Mouse (Mus musculus) right cerebral cortex, adult 18-20 months (tissue): ENCODE measurements around the gene Gm5105.

Experiments used
- DNase-seq: peaks from one replicate; pipeline ENCODE4 v3.0.0; 2022; ENCODE audit warnings: mixed read lengths

Gm5105 gene

DNA sequence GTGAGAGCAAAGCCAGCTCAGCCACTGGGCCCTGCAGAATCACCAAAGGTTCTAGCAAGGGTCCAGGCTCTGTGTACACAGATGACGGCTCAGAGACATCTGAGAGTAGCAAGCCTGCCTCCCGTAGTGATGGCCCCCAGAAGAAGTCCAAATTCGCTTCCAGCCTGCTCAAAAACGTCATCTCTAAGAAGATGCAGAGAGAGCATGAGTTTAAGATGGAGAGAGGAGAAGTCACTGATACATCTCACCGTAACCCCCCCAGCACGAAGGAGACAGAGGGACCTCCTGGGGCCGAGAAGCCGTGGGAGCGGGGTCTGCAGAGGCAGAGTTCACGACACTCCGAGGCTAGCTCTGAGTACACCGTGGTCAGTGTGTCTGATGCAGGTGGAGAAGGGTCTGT is at the start of gene Gm5105:
Gm5105 (minus strand) TSS at position 101 of the 400 bp plus-strand sequence.
- DNase-seq = no peak

GRCm38 (mm10) chr3:138116871-138117270 is 49.7 kb upstream of the Gm5105 start:
- DNase-seq = no peak

DNA sequence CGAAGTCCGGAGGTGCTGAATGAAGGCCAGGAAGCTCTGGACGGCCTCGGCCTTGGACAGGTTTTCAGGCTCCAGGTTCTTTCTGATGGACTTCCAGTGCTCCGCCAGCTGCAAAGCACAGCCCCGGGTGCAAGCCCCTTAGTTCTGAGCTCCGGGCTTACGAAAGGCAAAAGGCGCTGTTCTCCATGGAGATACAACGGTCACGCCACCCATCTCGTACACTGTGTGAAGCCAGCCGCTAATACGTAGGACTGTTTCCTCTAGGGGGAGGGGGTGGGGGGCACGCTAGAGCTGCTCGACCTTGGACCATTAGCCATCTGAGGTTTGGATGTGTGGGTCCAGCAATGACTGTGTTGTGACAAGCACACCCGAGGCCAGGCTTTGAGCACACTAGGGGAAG is 46.9 kb upstream of the Gm5105 start:
- DNase-seq = no peak

GRCm38 (mm10) chr3:138110910-138111782 is 44.0 kb upstream of the Gm5105 start:
- DNase-seq = no peak

- no peak for DNase-seq
Measured at GRCm38 (mm10) chr3:138106887-138107286, 39.7 kb upstream of the Gm5105 start.

GRCm38 (mm10) chr3:138105056-138105455 is 37.9 kb upstream of the Gm5105 start:
- no peak for DNase-seq

GRCm38 (mm10) chr3:138103690-138104089 is 36.5 kb upstream of the Gm5105 start:
- no peak for DNase-seq

DNA sequence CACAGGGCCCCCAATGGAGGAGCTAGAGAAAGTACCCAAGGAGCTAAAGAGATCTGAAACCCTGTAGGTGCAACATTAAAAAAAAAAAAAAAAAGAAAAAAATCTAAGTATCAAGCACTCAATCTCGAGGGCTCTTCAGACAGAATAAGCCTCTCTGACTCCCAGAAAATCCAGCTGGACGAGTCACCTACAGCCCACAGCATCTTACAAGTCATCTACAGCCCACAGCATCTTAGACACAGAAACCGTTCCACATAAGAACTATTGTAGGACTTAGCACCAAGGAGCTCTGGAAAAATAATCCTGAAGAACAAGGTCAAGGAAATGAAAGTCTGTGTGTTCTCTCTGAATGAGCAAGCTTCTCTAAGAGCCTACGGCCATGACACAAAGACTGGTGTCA is 34.7 kb upstream of the Gm5105 start:
- no peak for DNase-seq

DNA sequence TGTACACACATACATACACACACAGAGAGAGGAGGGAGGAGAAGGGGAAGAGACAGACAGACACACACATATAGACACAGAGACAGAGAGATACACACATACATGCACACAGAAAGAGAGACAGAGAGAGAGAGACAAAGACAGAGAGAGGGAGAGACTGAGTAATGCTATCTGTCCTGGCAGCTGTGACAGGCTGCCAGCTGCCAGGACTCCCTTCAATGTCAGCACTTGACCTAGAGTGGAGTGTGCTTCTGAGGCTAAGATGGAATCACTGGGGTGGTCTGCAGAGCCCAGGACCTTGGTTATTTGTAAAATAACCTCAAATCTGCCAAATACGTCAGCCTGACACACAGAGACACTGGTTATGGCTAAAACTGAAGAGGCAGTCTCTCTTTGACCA is 30.5 kb upstream of the Gm5105 start:
- no peak for DNase-seq

DNA sequence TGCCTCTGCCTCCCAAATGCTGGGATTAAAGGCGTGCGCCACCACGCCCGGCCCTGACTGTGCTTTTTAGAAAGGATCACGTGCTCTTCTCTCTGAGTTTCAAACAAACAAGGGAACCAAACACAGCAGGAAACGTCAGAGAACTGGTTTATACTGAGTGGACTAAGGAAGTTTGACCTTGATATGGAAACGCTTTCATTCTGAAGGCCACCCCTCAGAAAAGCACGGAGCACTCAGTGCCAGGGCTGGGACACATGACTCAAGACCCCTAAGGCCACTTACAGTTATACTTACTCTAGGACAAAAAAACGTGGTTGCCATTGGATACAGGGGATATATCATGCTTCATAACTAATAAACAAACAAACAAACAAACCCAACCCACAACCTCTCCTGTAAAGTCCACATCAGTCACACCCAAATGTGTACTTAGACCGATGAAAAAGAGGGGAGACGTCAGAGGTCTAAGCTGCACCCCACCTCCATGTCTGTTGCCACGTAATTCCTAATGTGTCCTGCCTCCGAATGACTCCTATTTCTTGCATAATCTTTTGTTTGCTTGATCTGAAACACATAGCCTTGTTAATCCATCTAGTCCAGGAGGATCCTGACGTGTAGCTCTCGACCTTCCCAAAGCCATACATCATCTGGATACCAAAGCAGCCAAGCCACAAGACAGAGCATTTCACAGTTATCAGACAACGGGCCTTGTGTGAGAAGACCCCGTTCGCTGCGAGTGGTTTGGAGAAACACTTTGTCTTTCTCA is 29.3 kb upstream of the Gm5105 start:
- DNase-seq = no peak

- no peak for DNase-seq
Measured at GRCm38 (mm10) chr3:138095718-138096117, 28.5 kb upstream of the Gm5105 start.

- DNase-seq = peak; percentile 56
Measured at GRCm38 (mm10) chr3:138095301-138095700, 28.1 kb upstream of the Gm5105 start.

- no peak for DNase-seq
Measured at GRCm38 (mm10) chr3:138083896-138084295, 16.7 kb upstream of the Gm5105 start.

GRCm38 (mm10) chr3:138083073-138083637 is 16.0 kb upstream of the Gm5105 start:
- DNase-seq = peak; percentile 52

- no peak for DNase-seq
Measured at GRCm38 (mm10) chr3:138078701-138079100, 11.5 kb upstream of the Gm5105 start.

DNA sequence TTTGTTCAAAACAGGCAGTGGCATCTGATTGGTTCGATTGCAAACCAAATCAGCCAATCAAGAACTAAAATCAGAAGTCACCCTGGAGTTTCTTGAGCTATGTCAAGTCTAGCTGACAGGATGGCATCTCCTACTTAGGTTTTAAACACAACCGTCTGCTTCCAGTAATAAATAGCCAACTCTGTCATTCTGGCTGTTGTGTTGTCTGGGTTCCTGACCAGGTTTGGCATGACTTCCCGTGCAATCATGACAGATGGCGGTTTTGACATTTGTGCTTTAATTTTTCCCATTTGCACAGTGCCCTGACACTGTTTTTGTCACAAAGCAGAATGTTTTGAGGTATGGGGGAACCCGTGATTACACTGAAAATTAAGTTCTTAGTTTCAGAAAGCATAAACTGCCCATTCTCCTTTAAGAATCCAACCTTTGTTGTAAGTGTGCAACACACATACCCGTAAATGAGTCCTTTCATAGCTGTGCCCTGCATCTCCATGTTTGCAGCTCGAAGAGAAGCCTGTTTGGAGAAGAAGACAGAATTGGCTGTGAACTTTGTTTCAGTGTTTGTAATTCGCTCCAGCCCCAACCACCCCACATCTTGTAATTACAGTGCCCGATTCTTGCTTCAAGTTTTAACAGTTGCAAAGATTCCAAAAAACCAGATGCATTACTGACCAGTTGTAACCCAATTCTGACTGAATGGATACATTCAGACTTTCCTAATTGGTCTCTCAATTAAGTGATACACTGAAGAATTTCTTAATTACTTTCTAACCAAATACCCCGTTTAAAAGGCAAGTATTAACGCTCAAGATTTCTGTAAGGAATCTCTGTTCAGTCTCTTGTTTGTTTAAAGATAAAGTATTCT is 10.5 kb upstream of the Gm5105 start:
- no peak for DNase-seq

- no peak for DNase-seq
Measured at GRCm38 (mm10) chr3:138075209-138075608, 8.0 kb upstream of the Gm5105 start.

GRCm38 (mm10) chr3:138074214-138074613 is 7.0 kb upstream of the Gm5105 start:
- DNase-seq = no peak

DNA sequence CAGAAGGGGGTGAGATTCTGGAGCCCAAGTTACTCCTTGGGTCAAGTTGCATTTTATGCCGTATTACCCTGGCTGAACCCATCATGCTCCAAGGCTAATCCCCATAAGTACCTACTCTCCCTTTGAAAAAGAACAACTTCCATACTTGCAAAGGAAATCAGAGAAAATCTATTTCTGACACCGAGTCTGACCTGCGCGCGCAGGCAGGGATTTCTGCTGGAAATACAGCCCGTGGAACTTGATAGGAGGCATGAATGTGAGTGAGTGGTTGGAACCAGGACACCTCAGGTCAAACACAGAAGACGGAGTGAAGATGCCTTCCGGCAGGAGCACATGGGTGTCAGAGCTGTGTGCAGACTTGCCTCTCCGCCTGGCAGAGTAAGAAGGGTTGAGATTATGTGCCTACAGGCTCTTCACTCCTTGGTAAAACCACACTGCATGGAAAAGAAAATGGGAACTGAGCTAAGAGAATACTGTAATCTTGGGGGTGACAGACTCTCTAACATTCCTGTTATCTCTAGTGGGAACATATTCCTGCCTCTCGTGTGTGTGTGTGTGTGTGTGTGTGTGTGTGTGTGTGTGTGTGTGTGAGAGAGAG is 4.4 kb upstream of the Gm5105 start:
- DNase-seq = no peak

DNA sequence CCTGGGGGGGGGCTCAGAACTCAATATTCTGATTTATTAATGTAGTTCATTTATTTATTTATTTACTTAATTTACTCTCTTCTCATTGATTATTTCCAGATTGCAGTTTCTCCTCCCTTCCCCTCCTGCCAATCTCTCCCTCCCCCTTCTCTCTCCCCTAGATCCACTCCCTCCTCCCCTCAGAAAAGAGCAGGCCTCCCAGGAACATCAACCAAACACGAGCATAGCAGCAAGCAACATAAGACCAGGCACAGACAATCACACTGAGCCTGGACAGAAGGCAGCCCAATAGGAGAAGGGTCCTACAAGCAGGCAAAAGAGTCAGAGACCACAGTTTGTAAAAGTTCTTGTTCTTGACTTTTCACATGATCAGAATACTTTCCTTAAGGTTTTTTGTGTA is 3.8 kb upstream of the Gm5105 start:
- no peak for DNase-seq

DNA sequence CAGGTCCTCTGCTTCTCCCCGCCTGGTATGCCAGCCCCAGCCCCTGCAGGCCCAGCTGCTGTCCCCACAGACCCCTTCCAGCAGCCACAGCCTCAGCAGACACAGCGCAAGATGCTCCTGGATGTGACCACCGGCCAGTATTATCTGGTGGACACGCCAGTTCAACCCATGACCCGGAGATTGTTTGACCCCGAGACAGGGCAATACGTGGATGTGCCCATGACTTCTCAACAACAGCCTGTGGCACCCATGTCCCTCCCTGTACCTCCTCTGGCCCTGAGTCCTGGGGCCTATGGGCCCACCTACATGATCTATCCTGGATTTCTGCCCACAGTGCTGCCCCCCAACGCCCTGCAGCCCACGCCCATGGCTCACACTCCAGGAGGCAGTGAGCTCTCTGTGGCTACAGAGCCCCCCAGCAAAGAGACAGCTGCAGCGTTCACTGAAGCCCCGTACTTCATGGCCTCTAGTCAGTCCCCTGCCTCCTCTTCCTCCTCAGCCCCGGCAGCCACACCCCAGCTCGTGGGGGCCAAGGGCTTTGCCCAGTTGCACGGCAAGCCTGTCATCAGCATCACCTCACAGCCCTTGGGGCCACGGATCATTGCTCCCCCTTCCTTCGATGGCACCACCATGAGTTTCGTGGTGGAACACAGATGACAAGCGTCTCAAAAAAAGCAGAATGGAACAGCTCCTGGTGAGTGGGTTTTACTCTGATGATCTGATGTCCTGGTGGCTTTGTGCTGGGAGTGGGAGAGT is 2.7 kb upstream of the Gm5105 start:
- no peak for DNase-seq

DNA sequence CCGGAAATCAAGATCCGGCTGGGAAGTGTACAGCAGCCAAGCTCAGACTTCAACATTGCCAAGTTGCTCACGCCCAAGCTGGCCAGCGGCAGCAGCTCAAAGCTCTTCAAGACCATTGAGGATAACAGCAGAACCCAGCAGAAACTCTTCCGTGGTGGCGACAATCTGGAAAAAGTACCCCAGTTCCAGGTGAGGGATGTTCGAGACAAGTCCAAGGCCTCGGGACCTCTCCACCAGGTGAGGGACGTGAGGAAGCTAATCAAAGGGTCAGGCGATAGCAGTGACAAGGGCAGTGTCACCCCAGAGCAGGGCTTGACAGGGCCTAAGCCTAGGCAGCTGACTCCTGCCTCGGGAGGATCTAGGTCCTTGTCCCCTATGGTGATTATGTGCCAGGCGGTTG is 915 bp upstream of the Gm5105 start:
- DNase-seq = no peak
